Mouse (Mus musculus): ENCODE measurements around the gene Dusp1. TPM values are rescaled to one million over a fixed set of nuclear protein-coding genes. Genes with fewer than 3 reads are reported as not detected.

The Dusp1 gene
- polyA plus RNA-seq, 1 experiment: 11.6 TPM

GRCm38 (mm10) chr17:26457506-26457905 lies 104.4 kb downstream of the Dusp1 start:
- H3K36me3 ChIP-seq (ENCODE audit: control insufficient read depth, insufficient read depth): no peaks in the 10 kb centered on the region
- H3K4me3 ChIP-seq: no peak overlapping the region
- peaks cover 30% of the 10 kb centered on the region for H3K27me3 ChIP-seq (ENCODE audit: control insufficient read depth, insufficient read depth, insufficient read length)
- TF ChIP-seq MAX (IDR thresholded peaks at IDR 0.05; ENCODE audit: low read depth): no peak
- no peak for TF ChIP-seq E2F4 (IDR thresholded peaks at IDR 0.05; ENCODE audit: insufficient read depth)
- TF ChIP-seq TCF12 (IDR thresholded peaks at IDR 0.05; ENCODE audit: insufficient read depth, poor library complexity, severe bottlenecking): no peak
- no peak for TF ChIP-seq TCF3 (IDR thresholded peaks at IDR 0.05; ENCODE audit: insufficient read length, low read depth)
- TF ChIP-seq REST (IDR thresholded peaks at IDR 0.05; ENCODE audit: insufficient read depth, insufficient read length): no peak
- TF ChIP-seq POLR2AphosphoS2 (IDR thresholded peaks at IDR 0.05; ENCODE audit: insufficient read length, low read depth): no peak
- no peak for TF ChIP-seq CEBPB (IDR thresholded peaks at IDR 0.05; ENCODE audit: insufficient read depth, poor library complexity, severe bottlenecking)
- no peak for TF ChIP-seq MYOG (IDR thresholded peaks at IDR 0.05; ENCODE audit: control insufficient read depth in 1 of 3, insufficient read depth in 1 of 3, insufficient read length in 2 of 3, low read depth in 2 of 3)
- TF ChIP-seq MYOD1 (IDR thresholded peaks at IDR 0.05; ENCODE audit: control insufficient read depth in 1 of 3, insufficient read length in 2 of 3, low read depth in 2 of 3): no peak
- no peak for TF ChIP-seq USF1 (IDR thresholded peaks at IDR 0.05; ENCODE audit: low read depth)
- no peak for TF ChIP-seq POLR2A (IDR thresholded peaks at IDR 0.05; ENCODE audit: insufficient read length, low read depth)
- H3K4me2 ChIP-seq (ENCODE audit: low read depth): no peak overlapping the region
- H3K79me2 ChIP-seq (ENCODE audit: control insufficient read depth, insufficient read depth): no peaks in the 10 kb centered on the region
- no peak overlapping the region for H3ac ChIP-seq (ENCODE audit: control insufficient read depth, insufficient read length)

Other genes starting within 250 kb of the Dusp1 start
- gene Neurl1b, start 147.3 kb downstream of the Dusp1 start, polyA plus RNA-seq (2012; fragmentation: generic; extraction: Trizol): 0.55 TPM
- gene Ergic1, start 639 bp downstream of the Dusp1 start, polyA plus RNA-seq (2012; fragmentation: generic; extraction: Trizol): 102 TPM
- gene Atp6v0e, start 101.1 kb upstream of the Dusp1 start, polyA plus RNA-seq (2012; fragmentation: generic; extraction: Trizol): 211 TPM
- 2.2 TPM for gene Crebrf, start 153.5 kb upstream of the Dusp1 start, polyA plus RNA-seq (2012; fragmentation: generic; extraction: Trizol)
- gene Bnip1, start 218.9 kb upstream of the Dusp1 start, polyA plus RNA-seq (2012; fragmentation: generic; extraction: Trizol): 31.8 TPM

Measured in myocyte (in vitro differentiated cells).